Mouse (Mus musculus) kidney, adult 8-10 months (tissue): ENCODE measurements at regions not wholly inside any gene's neighbourhood (a gene's known extent, or its start where the extent isn't known, plus 50 kb on each side); places are given as distances from the start of the nearest gene placed in this dataset.
"Not testable (repeated sequence)": the region's sequence is repeated elsewhere in the genome, so short reads cannot be mapped to it uniquely, and the experiment has no call there.

Source experiments
- DNase-seq, 2 experiments: peaks; one replicate each; pipeline ENCODE4 v3.0.0; 2022

DNA sequence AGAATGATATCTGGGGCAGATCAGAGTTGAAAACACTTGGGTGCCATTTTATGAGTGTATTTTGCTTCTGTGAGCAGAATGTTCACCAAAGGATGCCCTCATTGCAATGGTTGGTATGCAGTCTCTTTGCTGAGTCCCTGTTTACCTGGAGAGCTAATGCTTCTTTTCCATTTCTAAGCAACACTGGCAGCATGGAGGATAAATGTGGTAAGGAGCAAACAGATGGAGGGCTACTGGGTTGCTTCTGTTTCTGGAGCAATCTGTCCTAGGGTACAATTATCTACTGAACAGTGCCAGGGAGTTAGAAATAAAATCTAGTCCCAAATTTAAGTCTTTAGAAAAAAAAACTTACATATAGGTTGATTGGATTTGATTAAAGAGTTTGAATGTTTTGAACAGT, 245.9 kb downstream of the AI429214 start:
- DNase-seq = no peak

DNA sequence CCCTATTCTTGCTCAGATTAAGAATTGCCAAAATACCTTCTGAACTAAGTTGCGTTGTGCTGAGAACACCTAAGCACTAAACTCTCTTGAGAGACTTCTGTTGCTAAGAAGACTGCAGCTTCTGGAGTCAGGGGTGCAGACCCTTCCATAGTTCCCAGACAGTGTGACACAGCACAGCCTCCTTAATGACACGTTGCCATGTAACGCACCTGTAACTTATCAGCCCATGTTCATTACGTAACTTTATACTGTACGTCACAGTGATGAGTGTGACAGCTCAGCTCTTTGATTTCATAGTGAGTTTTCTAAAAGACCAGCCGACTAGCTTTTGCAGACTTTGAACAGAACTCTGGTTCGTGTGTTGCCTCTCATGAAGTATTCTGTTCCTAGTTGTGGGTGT, 257.8 kb downstream of the AI429214 start:
- not testable (repeated sequence) for DNase-seq

GRCm38 (mm10) chr8:37291069-37291850, 297.9 kb downstream of the AI429214 start:
- DNase-seq = no peak
